Mouse (Mus musculus) intestine, postnatal 0 days (tissue): Measurements from ENCODE around the gene Vasp. TPM values are rescaled to one million over a fixed set of nuclear protein-coding genes. Genes with fewer than 3 reads are reported as not detected.

Experiments
- ATAC-seq: fragments of 200-750 bp; cut with Nextera tagmentation; 2 replicates; pipeline ENCODE4 v1.8.0; 2017; ENCODE audit warnings: mild to moderate bottlenecking, moderate TSS enrichment, moderate library complexity
- H3K27ac ChIP-seq: fragments of 300-500 bp; sonication (generic); 2 replicates; pipeline ENCODE4 v1.5.1; 2014; ENCODE audit warnings: mild to moderate bottlenecking, low read depth, low read length, moderate library complexity
- H3K27me3 ChIP-seq: fragments of 300-500 bp; sonication (generic); replicated peaks from 2 replicates; pipeline ENCODE4 v1.6.1; 2014; ENCODE audit warnings: low read length, mixed read lengths; ENCODE audit not compliant: control insufficient read depth, insufficient read depth
- H3K36me3 ChIP-seq: fragments of 300-500 bp; sonication (generic); 2 replicates; pipeline ENCODE4 v1.6.1; 2014; ENCODE audit warnings: mild to moderate bottlenecking, moderate library complexity; ENCODE audit not compliant: control insufficient read depth, insufficient read depth
- H3K4me1 ChIP-seq: fragments of 300-500 bp; sonication (generic); replicated peaks from 2 replicates; pipeline ENCODE4 v1.6.1; 2014; ENCODE audit warnings: antibody characterized with exemption, low read length, mixed read lengths; ENCODE audit not compliant: control insufficient read depth, insufficient read depth
- H3K4me2 ChIP-seq: fragments of 300-500 bp; sonication (generic); replicated peaks from 2 replicates; pipeline ENCODE4 v1.6.1; 2014; ENCODE audit warnings: low read depth, mild to moderate bottlenecking, moderate library complexity
- H3K4me3 ChIP-seq: fragments of 300-500 bp; sonication (generic); 2 replicates; pipeline ENCODE4 v1.5.1; 2014; ENCODE audit warnings: low read depth, low read length
- H3K9ac ChIP-seq: fragments of 300-500 bp; sonication (generic); 2 replicates; pipeline ENCODE4 v1.6.1; 2014; ENCODE audit warnings: mild to moderate bottlenecking, low read depth, low read length
- H3K9me3 ChIP-seq: fragments of 300-500 bp; sonication (generic); 2 replicates; pipeline ENCODE4 v1.6.1; 2016; ENCODE audit warnings: mixed run types; ENCODE audit not compliant: control insufficient read depth
- CTCF ChIP-seq: sonication (generic); IDR thresholded peaks from 2 replicates; pipeline ENCODE4 v1.5.1; 2016; ENCODE audit warnings: low read depth, mild to moderate bottlenecking, control low read depth, antibody characterized with exemption, moderate library complexity
- WGBS: fragments of 180-500 bp; shearing (Covaris S2); extraction: QIAGEN DNeasy Blood & Tissue Kit; methylation state at CpG from one replicate; pipeline ENCODE4 v1.1.7; 2014; 5-methylcytosine and 5-hydroxymethylcytosine counted together
- polyA plus RNA-seq: library from polyadenylated mRNA; unstranded; fragments of >200 nt; fragmentation: Nextera tagmentation; extraction: Ambion mirVana; gene quantifications from 2 replicates; pipeline ENCODE4 v1.2.1, GENCODE M21; 2015

Vasp gene
- polyA plus RNA-seq, 1 experiment from 2014 or later = 98.5 TPM

DNA sequence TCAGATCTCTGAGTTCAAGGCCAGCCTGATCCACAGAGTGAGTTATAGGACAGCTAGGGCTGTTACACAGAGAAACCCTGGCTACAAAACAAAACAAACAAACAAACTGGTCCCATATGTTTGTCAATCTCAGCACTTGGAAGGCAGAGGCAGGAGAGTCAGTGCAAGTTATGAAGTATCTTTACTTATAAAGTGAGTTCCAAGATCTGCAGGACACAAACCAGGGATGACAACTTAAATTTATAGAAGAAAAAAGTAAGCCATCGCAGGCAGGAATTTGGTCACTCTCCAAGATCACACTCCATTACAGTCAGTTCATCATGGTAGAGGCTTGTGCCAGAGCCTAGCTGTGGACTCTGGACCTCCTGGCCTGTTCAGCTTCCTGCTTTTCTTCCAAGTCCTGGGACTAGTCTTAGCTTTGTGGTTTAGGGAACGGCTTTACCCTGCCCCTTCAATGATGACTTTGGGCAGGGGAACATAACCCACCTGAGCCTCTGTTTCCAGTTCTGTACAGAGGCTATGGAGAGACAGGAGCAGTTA, 41.5 kb downstream of the Vasp start:
- no peaks in the 10 kb centered on the region for H3K36me3 ChIP-seq
- no peak overlapping the region for H3K9ac ChIP-seq
- no peak overlapping the region for H3K4me3 ChIP-seq
- H3K27ac ChIP-seq = peak overlapping the region; percentile 98
- 47% methylated on average over 2 of the region's 2 CpGs for WGBS
- H3K27me3 ChIP-seq = no peaks in the 10 kb centered on the region
- H3K4me2 ChIP-seq = peak overlapping the region; percentile 81
- peaks cover 18% of the 10 kb centered on the region; the same call in 1 of the 2 replicates for H3K4me1 ChIP-seq
- TF ChIP-seq CTCF = no peak
- no peaks in the 10 kb centered on the region for H3K9me3 ChIP-seq
- no peak for ATAC-seq

DNA sequence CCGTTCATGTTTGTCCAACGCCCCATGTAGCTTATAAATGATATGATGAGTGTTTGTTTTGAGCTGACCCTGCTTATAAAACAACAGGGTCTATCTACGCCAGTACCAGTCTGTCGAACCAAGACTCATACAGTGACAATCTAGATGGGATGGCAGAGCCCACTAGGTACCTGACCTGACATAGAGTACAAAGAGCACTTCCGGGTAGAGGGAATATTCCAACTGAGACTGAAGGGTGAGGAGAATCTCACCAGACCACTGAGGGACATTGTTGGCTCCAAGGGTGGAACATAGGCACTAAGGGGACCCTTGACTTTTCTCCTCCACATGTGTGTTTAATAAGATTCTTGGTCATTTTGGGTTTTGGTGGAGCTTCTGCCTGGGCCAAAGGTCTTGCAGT, 42.2 kb downstream of the Vasp start:
- Histone ChIP-seq H3K27ac (peak overlapping the region; percentile 98), H3K9me3 (no peaks in the 10 kb centered on the region), H3K4me2 (peak overlapping the region; percentile 81), H3K4me1 (peaks cover 18% of the 10 kb centered on the region; the same call in 1 of the 2 replicates), H3K27me3 (no peaks in the 10 kb centered on the region), H3K4me3 (peak overlapping the region; percentile 57), H3K36me3 (peaks cover under 1% of the 10 kb centered on the region; the same call in 1 of the 2 replicates), H3K9ac (peak overlapping the region; percentile 43)
- no peak for TF ChIP-seq CTCF
- ATAC-seq = no peak
- WGBS = 14% methylated on average over 5 of the region's 5 CpGs

DNA sequence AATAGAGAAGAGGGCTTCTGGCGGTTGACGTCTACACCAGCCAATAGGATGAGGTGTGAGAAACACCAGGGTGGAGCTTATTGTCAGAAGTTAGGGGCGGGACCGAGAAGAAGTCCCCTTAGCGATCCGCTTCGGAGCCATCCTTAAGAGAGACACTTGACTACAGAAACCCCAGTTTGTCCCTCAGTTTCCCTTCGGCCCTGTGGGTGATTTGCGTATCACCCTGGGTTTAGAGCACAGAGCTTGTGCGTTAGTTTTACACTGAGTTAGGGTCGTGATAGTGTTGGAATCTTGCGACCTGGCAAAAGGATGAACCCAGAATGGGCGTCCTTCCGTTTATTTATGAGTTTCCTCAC, 42.8 kb downstream of the Vasp start:
- H3K9ac ChIP-seq = peak overlapping the region; percentile 43
- under 1% methylated on average over 14 of the region's 14 CpGs for WGBS
- H3K27ac ChIP-seq = peak overlapping the region; percentile 98
- peak overlapping the region; percentile 81 for H3K4me2 ChIP-seq
- no peak for ATAC-seq
- peaks cover 3% of the 10 kb centered on the region; the same call in 1 of the 2 replicates for H3K36me3 ChIP-seq
- H3K4me1 ChIP-seq = peaks cover 18% of the 10 kb centered on the region; the same call in 1 of the 2 replicates
- no peaks in the 10 kb centered on the region for H3K27me3 ChIP-seq
- H3K4me3 ChIP-seq = peak overlapping the region; percentile 57
- TF ChIP-seq CTCF = no peak
- no peaks in the 10 kb centered on the region for H3K9me3 ChIP-seq

GRCm38 (mm10) chr7:19227883-19228792, 43.5 kb downstream of the Vasp start, which contains the start of gene Opa3:
Gene Opa3, plus strand, starts transcription at chr7:19228334.
- ATAC-seq = peak; percentile 92
- under 1% methylated on average over 91 of the region's 91 CpGs for WGBS

DNA sequence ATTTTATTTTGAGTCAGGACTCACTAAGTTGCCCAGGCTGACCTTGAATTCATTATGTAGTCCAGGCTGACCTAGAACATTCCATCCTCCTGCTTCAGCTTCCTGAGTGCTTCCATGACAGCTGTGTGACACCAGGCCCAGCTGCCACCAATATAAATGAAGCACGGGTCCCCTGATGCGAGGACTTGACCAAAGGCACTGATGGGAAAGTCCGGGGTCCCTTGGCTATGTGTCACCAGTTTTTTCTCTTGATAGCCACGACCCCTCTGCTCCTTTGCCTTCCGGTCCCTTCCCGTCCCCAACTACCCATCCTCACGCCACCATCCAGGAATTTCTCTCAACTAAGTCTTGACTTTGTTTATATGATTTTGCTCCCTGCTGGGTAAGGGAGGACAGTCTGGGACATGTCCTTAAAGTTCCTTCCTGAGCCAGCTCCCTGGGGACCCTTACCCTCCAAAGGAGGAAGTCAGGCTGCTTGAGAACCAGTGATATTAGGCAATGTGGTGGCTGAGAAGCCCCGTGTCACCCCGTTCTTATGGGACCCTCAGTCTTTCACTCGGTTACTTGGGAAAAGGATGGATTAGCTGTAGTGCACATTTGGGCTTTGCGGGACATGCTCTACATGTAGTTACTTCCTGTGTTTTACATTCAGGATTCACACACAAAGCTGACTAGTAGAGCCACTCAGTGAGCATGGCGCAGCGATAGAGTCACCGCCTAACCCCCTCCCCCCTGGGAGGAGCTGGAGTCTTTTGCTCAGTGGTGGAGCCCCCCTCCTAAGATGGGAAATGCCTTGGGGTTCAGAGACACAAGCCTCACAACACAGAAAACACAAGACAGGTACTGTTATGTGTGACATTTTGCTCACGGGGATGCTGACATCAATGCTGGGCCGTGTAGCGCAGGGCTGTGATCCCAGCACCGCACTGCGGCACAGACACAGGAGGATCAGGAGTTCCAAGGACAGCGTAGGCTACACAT, 44.5 kb downstream of the Vasp start:
- H3K4me1 ChIP-seq = peaks cover 13% of the 10 kb centered on the region; the same call in 1 of the 2 replicates
- no peak for ATAC-seq
- no peaks in the 10 kb centered on the region for H3K9me3 ChIP-seq
- H3K4me3 ChIP-seq = peak overlapping the region; percentile 57
- no peak for TF ChIP-seq CTCF
- peaks cover 3% of the 10 kb centered on the region; the same call in 1 of the 2 replicates for H3K36me3 ChIP-seq
- peak overlapping the region; percentile 83 for H3K27ac ChIP-seq
- peak overlapping the region; percentile 82 for H3K4me2 ChIP-seq
- H3K9ac ChIP-seq = peak overlapping the region; percentile 68
- 16% methylated on average over 20 of the region's 20 CpGs for WGBS
- H3K27me3 ChIP-seq = no peaks in the 10 kb centered on the region

More at GRCm38 (mm10) chr7:19227883-19228792, 43.5 kb downstream of the Vasp start, which contains the start of gene Opa3:
- Histone ChIP-seq H3K9ac (peak within 1 kb of the TSS; percentile 68), H3K4me3 (peak within 1 kb of the TSS; percentile 57), H3K27me3 (no peaks in the 10 kb centered on the region), H3K9me3 (no peaks in the 10 kb centered on the region), H3K4me1 (peaks cover 18% of the 10 kb centered on the region; the same call in 1 of the 2 replicates), H3K27ac (peak within 1 kb of the TSS; percentile 98), H3K36me3 (peaks cover 3% of the 10 kb centered on the region; the same call in 1 of the 2 replicates), H3K4me2 (peak within 1 kb of the TSS; percentile 82)
- TF ChIP-seq CTCF = peak; percentile 83
